Mouse (Mus musculus) adrenal gland, postnatal 25 days (tissue): ENCODE data around the gene Aknad1. TPM values are rescaled to one million over a fixed set of nuclear protein-coding genes. Genes with fewer than 3 reads are reported as not detected.

Source experiments
- DNase-seq: peaks from one replicate; pipeline ENCODE4 v3.0.0; 2021; ENCODE audit warnings: mixed read lengths
- total RNA-seq: library from RNA; stranded (reverse); gene quantifications from 2 replicates; pipeline ENCODE4 v1.2.3, GENCODE M21; 2021

The Aknad1 gene
- total RNA-seq, 1 experiment from 2014 or later = not detected

GRCm38 (mm10) chr3:108787754-108788454 is 48.4 kb downstream of the Aknad1 start:
- no peak for DNase-seq

GRCm38 (mm10) chr3:108788455-108788794 is 49.0 kb downstream of the Aknad1 start:
- no peak for DNase-seq

GRCm38 (mm10) chr3:108789299-108789698 is 49.8 kb downstream of the Aknad1 start:
- no peak for DNase-seq

DNA sequence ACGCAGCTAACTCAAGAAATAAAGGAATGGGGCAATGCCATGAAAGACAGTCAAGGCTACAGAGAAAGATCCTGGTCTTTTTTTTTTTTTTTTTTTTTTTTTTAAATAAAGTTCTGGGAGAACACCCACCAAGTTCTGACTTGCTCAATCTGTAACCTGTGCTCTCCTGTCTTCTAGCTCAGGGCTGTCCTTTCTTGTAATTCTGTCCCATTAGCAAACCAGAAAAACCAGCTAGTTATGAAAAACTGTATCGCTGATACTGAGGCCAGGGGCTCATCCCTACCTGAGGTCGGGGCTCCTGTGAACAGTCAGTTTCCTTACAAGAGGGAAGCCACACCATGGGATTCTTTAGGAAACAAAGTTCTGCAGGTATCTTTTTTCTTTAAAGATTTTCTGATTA is 51.0 kb downstream of the Aknad1 start:
- DNase-seq = no peak

GRCm38 (mm10) chr3:108791054-108791706 is 51.7 kb downstream of the Aknad1 start:
- no peak for DNase-seq

DNA sequence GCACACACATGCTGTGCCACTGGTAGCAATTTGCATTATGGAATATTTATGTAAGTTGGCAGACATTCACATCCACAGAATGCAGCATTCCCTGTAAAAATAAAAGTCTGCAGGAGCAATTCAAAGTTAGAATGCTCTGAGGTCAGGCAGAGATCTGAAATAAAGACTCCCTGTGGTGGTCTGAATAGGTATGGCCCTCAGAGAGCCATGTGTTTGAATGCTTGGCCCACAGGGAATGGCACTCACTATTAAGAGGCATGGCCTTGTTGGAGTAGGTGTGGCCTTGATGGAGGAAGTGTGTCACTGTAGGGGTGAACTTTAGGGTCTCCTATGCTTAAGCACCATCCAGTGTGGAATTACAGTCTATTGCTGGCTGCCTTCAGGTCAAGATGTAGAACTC is 53.0 kb downstream of the Aknad1 start:
- DNase-seq = no peak

DNA sequence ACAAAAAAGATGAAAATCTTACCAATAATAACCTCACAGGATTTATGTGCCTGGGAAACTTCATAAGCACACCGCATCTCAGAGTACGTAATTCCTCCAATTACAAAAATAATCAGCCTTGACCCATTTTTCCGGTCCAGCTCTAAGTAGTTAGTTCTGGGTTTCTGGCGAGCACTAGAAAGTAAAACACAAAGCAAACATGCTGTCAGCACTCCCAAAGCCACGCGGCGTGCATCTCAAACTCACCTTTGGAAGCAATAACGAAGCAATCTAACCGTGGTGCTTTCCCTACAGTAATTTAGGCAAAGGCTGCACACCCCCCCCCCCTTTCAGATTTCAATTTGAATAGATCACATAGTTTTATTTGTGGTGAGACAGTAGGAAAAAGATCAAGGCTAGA is 55.3 kb downstream of the Aknad1 start:
- DNase-seq = no peak

- DNase-seq = no peak
Observed at GRCm38 (mm10) chr3:108795554-108796299, 56.3 kb downstream of the Aknad1 start.

DNA sequence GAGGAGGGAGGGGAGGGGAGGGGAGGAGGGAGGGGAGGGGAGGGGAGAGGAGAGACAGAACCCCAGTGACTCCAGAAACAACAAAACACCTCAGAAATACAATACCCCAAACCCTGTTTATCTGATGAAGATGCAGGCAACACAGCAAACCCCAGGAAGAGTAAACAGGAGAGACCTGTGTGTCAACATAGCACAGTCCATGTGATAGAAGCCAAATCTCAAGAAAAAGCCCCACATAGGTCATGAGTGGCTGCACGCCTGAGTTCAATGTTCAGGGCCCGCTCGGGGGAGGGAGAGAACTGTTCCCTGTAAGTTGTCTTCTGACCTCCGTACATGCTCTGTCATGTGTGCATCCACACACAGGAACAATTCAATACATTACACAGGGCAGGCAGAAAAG is 56.9 kb downstream of the Aknad1 start:
- no peak for DNase-seq

DNA sequence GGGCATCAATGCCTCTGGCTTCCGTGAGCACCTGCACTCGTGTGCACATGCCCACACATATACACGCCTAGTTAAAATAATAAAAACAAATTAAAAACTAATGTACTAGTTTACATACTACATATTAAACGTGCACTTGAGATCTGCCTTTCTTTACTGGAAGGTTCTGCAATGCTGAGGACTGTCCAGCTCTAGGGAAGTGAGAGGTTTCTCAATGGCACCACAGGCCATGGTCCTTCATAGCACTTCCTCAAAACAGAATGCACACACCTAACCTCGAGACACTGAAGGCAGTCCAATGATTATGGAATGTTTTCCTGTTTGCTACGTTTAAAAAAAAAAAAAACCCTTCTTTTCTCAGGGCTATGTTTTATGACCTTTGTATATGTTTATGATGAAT is 58.3 kb downstream of the Aknad1 start:
- no peak for DNase-seq

GRCm38 (mm10) chr3:108798375-108798774 is 58.9 kb downstream of the Aknad1 start:
- no peak for DNase-seq

DNA sequence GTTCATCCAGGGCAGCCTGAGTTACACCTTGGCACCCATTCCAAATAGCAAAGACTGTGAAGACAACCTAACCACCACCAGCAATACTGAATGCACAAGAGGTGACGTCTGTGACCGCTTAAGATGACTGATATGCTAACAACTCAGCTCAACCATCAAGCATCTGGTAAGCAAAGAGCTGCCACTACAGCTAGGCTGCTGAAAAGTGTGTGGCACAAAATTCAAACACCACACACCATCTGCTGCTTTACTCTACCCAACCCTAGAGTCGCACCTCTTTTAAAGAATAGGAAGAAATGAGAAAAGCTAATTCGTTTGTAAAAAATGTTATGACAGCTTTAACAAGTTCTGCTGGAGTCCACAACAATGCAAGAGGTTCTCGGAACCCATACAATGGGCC is 66.2 kb downstream of the Aknad1 start:
- DNase-seq = no peak

GRCm38 (mm10) chr3:108810747-108811263 is 71.3 kb downstream of the Aknad1 start:
- peak; percentile 16 for DNase-seq

DNA sequence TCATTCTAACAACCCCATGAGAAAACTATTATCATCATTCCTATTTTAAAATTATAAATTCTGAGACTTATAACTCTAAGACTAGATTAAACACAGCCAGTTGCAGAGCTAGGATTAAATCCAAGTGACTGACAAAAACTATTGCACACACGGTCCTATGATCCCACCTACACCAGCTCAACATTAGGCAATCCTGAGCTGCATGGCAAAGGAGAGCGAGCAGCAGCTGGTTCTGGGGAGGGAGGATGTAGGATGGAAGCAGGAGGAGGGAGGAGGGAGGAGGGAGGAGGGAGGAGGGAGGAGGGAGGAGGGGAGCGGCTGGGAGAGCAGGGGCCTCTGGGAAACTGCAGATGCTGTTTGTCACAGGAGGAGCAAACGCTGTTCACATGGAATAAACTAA is 76.2 kb downstream of the Aknad1 start:
- DNase-seq = no peak

DNA sequence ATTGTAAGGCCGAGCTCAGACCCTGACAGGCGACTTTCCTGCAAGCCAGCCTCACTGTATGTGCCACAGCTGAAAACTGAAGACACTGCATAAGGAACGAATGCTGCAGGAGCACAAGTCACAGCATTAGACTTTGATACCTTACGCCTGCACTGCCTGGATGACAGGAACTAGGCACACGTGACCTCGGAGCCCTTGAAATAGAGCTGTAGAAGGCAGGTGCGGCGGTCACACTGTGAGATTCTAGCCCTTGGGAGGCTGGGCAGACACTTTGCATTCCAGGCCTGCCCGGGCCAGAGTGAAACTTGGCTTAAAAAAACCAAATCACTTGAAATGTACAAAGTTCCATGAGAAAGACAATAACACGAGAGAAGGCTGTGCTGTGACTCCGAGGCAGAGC is 91.0 kb downstream of the Aknad1 start:
- no peak for DNase-seq

- DNase-seq = no peak
Observed at GRCm38 (mm10) chr3:108831750-108832149, 92.3 kb downstream of the Aknad1 start.

Other genes starting within 250 kb of the Aknad1 start
- not detected in 2 replicates for gene 1700013F07Rik, start 205.5 kb upstream of the Aknad1 start, total RNA-seq
- 7.5 and 9.4 TPM in 2 replicates for gene 5330417C22Rik, start 203.1 kb upstream of the Aknad1 start, total RNA-seq
- gene Tmem167b, start 177.2 kb upstream of the Aknad1 start, total RNA-seq = 48.8 and 56.2 TPM in 2 replicates
- gene Taf13, start 168.0 kb upstream of the Aknad1 start, total RNA-seq = 25.0 and 27.6 TPM in 2 replicates
- gene Wdr47, start 148.4 kb upstream of the Aknad1 start, total RNA-seq = 12.5 and 13.0 TPM in 2 replicates
- 28.7 and 48.8 TPM in 2 replicates for gene Clcc1, start 85.7 kb upstream of the Aknad1 start, total RNA-seq
- gene Gpsm2, start 17.3 kb upstream of the Aknad1 start, total RNA-seq = 3.9 and 5.3 TPM in 2 replicates
- gene Stxbp3, start 100.9 kb downstream of the Aknad1 start, total RNA-seq = 45.0 and 63.2 TPM in 2 replicates
- gene Fndc7, start 150.3 kb downstream of the Aknad1 start, total RNA-seq = 0.57 and 0.79 TPM in 2 replicates
- 77.1 and 78.8 TPM in 2 replicates for gene Prpf38b, start 172.1 kb downstream of the Aknad1 start, total RNA-seq
- not detected in 2 replicates for gene Henmt1, start 200.2 kb downstream of the Aknad1 start, total RNA-seq
- not detected in 2 replicates for gene Gm9857, start 200.8 kb downstream of the Aknad1 start, total RNA-seq